Mouse (Mus musculus) heart, embryonic 13.5 days (tissue): Measurements from ENCODE around the gene Thrb. TPM values are rescaled to one million over a fixed set of nuclear protein-coding genes. Genes with fewer than 3 reads are reported as not detected.

ENCODE experiments used
- ATAC-seq: fragments of 200-750 bp; cut with Nextera tagmentation; 2 replicates; pipeline ENCODE4 v1.8.0; 2017; ENCODE audit warnings: moderate TSS enrichment; ENCODE audit not compliant: insufficient number of reproducible peaks, low FRiP score, low TSS enrichment; ENCODE audit errors: extremely low read depth
- H3K27ac ChIP-seq: fragments of 300-500 bp; sonication (generic); replicated peaks from 2 replicates; pipeline ENCODE4 v1.5.1; 2015; ENCODE audit warnings: moderate library complexity, mild to moderate bottlenecking, inconsistent platforms
- H3K27me3 ChIP-seq: fragments of 300-500 bp; sonication (generic); replicated peaks from 2 replicates; pipeline ENCODE4 v1.6.1; 2015; ENCODE audit warnings: mild to moderate bottlenecking, inconsistent platforms
- H3K36me3 ChIP-seq: fragments of 300-500 bp; sonication (generic); 2 replicates; pipeline ENCODE4 v1.6.1; 2015; ENCODE audit warnings: mild to moderate bottlenecking, inconsistent platforms
- H3K4me1 ChIP-seq: fragments of 300-500 bp; sonication (generic); 2 replicates; pipeline ENCODE4 v1.6.1; 2015; ENCODE audit warnings: inconsistent platforms
- H3K4me2 ChIP-seq: fragments of 300-500 bp; sonication (generic); 2 replicates; pipeline ENCODE4 v1.6.1; 2015; ENCODE audit warnings: inconsistent platforms, mild to moderate bottlenecking, moderate library complexity
- H3K4me3 ChIP-seq: fragments of 300-500 bp; sonication (generic); 2 replicates; pipeline ENCODE4 v1.5.1; 2015; ENCODE audit warnings: moderate library complexity, mild to moderate bottlenecking, inconsistent platforms
- H3K9ac ChIP-seq: fragments of 300-500 bp; sonication (generic); 2 replicates; pipeline ENCODE4 v1.6.1; 2015; ENCODE audit warnings: inconsistent platforms, mild to moderate bottlenecking, moderate library complexity
- H3K9me3 ChIP-seq: fragments of 300-500 bp; sonication (generic); 2 replicates; pipeline ENCODE4 v1.6.1; 2016; ENCODE audit warnings: inconsistent platforms
- WGBS: fragments of 180-500 bp; shearing (Covaris S2); methylation state at CpG from one replicate; pipeline ENCODE4 v1.1.7; 2015; ENCODE audit warnings: mixed read lengths; 5-methylcytosine and 5-hydroxymethylcytosine counted together
- polyA plus RNA-seq: library from polyadenylated mRNA; unstranded; fragments of >200 nt; fragmentation: Nextera tagmentation; extraction: Ambion mirVana; gene quantifications from 2 replicates; pipeline ENCODE4 v1.2.1, GENCODE M21; 2015

The Thrb gene
- polyA plus RNA-seq, 1 experiment from 2014 or later: 1.1 TPM

- Histone ChIP-seq H3K4me3 (no peak overlapping the region), H3K9ac (no peak overlapping the region), H3K36me3 (no peaks in the 10 kb centered on the region), H3K27ac (no peak overlapping the region), H3K4me1 (no peaks in the 10 kb centered on the region), H3K27me3 (no peaks in the 10 kb centered on the region), H3K9me3 (no peaks in the 10 kb centered on the region), H3K4me2 (no peak overlapping the region)
- no peak for ATAC-seq
- WGBS: 70% methylated on average over 2 of the region's 2 CpGs
Measured at GRCm38 (mm10) chr14:17719494-17719893, 59.4 kb downstream of the Thrb start.

DNA sequence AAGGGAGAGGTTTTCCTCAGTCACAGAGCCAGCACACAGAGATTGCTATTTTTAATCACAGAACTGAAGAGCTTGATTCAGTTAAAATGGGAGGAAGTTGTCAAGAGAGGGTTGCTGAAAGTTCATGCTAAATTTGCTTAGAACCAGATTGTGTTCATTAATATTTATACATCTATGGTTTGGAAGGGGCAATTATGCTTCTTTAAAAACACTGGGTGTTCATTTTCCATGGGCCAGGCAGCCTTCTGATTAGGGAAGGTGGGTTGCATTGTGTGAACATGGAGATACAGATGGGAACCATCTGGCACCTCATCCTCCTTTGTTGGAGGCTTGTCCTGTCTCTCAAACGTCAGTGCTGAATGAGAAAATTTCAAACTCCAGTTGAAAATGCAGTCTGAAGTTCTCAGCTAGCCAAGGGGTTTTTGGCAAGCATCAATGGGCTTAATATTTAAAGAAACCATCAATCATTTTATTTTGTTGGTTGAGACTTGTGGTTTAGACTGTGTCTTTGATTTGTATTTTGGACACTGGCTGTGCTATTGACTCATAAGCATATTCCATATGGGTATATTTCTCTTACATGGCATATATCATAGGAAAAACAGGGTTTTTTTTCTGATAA lies 62.9 kb downstream of the Thrb start:
- WGBS: 29% methylated on average over 1 of the region's 1 CpGs
- Histone ChIP-seq H3K36me3 (no peaks in the 10 kb centered on the region), H3K4me3 (no peak overlapping the region), H3K9ac (no peak overlapping the region), H3K27me3 (no peaks in the 10 kb centered on the region), H3K4me2 (no peak overlapping the region), H3K9me3 (no peaks in the 10 kb centered on the region), H3K27ac (no peak overlapping the region), H3K4me1 (no peaks in the 10 kb centered on the region)
- no peak for ATAC-seq

DNA sequence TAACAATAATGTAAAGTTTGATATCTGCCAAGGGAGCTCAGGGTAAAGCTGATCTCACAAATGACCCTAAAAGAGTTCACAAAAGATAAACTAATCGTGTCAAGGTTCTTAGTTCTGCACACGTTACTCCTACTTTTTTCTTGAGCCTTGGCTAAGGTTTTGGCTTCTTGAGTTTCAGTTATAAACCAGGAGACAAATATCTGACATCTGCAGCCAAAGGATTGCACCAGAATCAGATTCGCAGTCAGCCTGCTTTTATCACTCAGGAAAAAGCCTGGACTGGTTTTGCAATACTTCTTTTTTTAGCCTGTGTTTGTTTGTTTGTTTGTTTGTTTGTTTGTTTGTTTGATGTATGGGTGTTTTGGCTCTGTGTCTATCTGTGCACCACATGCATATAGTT lies 64.5 kb downstream of the Thrb start:
- H3K4me2 ChIP-seq: no peak overlapping the region
- H3K27ac ChIP-seq: no peak overlapping the region
- ATAC-seq: no peak
- no peak overlapping the region for H3K9ac ChIP-seq
- 70% methylated on average over 3 of the region's 3 CpGs for WGBS
- no peaks in the 10 kb centered on the region for H3K9me3 ChIP-seq
- H3K4me3 ChIP-seq: no peak overlapping the region
- H3K36me3 ChIP-seq: no peaks in the 10 kb centered on the region
- H3K27me3 ChIP-seq: no peaks in the 10 kb centered on the region
- no peaks in the 10 kb centered on the region for H3K4me1 ChIP-seq

- Histone ChIP-seq H3K27me3 (no peaks in the 10 kb centered on the region), H3K27ac (no peak overlapping the region), H3K36me3 (no peaks in the 10 kb centered on the region), H3K9ac (no peak overlapping the region), H3K4me3 (no peak overlapping the region), H3K4me2 (no peak overlapping the region), H3K9me3 (no peaks in the 10 kb centered on the region), H3K4me1 (no peaks in the 10 kb centered on the region)
- no peak for ATAC-seq
- 54% methylated on average over 1 of the region's 1 CpGs for WGBS
Measured at GRCm38 (mm10) chr14:17726906-17727305, 66.8 kb downstream of the Thrb start.

GRCm38 (mm10) chr14:17727878-17728277 lies 67.8 kb downstream of the Thrb start:
- no peak for ATAC-seq
- H3K4me1 ChIP-seq: no peaks in the 10 kb centered on the region
- H3K9ac ChIP-seq: no peak overlapping the region
- no peaks in the 10 kb centered on the region for H3K9me3 ChIP-seq
- no peaks in the 10 kb centered on the region for H3K36me3 ChIP-seq
- H3K4me2 ChIP-seq: no peak overlapping the region
- WGBS: 70% methylated on average over 4 of the region's 4 CpGs
- no peak overlapping the region for H3K4me3 ChIP-seq
- H3K27ac ChIP-seq: no peak overlapping the region
- no peaks in the 10 kb centered on the region for H3K27me3 ChIP-seq

DNA sequence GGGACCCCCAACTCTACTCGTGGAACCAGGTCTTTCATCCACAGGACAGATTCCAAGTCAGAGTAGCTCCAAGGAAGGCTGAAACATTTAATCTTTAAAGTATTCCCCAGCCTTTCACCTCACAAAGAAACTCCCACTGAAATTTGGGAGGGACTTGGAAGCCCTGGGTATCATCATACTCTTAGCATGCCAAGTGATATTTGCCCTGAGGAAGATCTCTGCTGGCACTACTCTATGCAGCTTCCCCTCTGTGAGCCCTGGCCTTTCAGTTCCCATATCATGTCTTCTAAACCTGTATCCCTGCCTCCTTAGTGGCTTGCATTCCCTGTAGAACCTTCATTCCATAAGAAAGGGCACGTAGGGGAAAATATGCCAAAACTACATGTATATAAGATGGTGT lies 68.8 kb downstream of the Thrb start:
- Histone ChIP-seq H3K9ac (no peak overlapping the region), H3K27me3 (no peaks in the 10 kb centered on the region), H3K9me3 (no peaks in the 10 kb centered on the region), H3K4me3 (no peak overlapping the region), H3K4me2 (no peak overlapping the region), H3K4me1 (no peaks in the 10 kb centered on the region), H3K36me3 (no peaks in the 10 kb centered on the region), H3K27ac (no peak overlapping the region)
- no peak for ATAC-seq
- WGBS: 76% methylated on average over 2 of the region's 2 CpGs

DNA sequence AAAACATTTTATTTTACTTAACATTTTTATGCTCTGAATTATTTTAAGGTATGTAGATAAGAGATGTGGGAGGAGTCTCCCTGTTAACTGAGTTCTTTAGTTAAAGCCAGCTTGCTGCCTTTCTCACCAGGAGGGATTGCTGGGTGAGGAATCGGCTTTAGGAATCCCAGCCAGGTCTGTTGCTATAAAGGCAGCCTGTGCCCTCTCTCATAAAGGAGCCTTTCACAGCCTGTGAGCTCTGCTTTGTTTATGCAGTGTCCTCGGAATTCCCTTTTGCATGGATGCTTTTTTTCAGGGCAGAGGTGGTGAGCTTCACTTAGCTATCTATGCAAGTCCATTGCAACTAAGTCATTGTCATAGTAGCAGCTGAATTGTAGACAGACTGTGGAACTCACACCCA lies 71.0 kb downstream of the Thrb start:
- Histone ChIP-seq H3K4me2 (no peak overlapping the region), H3K27ac (no peak overlapping the region), H3K4me1 (no peaks in the 10 kb centered on the region), H3K4me3 (no peak overlapping the region), H3K9me3 (no peaks in the 10 kb centered on the region), H3K27me3 (no peaks in the 10 kb centered on the region), H3K9ac (no peak overlapping the region), H3K36me3 (no peaks in the 10 kb centered on the region)
- no peak for ATAC-seq
- 11% methylated on average over 2 of the region's 2 CpGs for WGBS

DNA sequence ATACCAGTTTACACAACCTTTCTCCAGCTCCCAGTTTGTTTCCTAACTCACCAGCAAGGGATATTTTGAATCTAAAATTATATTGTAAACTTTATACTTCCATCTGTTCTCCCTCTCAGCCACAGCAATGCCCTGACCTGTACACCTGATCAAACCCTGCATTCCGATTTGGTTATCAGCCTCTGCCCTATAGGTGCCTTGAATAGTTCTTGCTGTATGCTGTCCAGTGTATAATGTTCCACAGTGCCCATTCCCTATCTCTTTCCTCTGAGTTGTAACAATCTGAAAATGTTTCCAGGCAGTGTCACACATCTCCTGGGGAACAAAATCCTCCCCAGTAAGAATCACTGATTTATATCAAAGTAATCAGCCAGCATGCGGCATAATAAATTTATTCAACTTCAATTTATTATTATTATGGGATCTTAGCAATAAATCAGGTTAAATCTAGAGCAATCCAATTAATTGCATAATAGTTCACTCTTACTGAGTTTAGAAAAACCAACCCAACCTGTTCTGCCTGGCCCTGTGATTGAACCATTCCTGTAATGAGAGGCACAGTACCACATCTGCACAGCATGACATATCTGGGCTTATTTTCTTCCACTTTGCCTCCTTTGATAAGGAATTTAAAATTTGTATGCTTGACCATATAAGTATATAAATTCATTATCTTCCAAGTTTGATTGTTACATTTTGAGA lies 73.2 kb downstream of the Thrb start:
- Histone ChIP-seq H3K4me3 (no peak overlapping the region), H3K9me3 (no peaks in the 10 kb centered on the region), H3K36me3 (no peaks in the 10 kb centered on the region), H3K9ac (no peak overlapping the region), H3K4me2 (no peak overlapping the region), H3K27ac (no peak overlapping the region), H3K27me3 (no peaks in the 10 kb centered on the region), H3K4me1 (no peaks in the 10 kb centered on the region)
- WGBS: 73% methylated on average over 2 of the region's 2 CpGs
- no peak for ATAC-seq

GRCm38 (mm10) chr14:17733779-17734137 lies 73.7 kb downstream of the Thrb start:
- H3K4me2 ChIP-seq: no peak overlapping the region
- no peak for ATAC-seq
- H3K9ac ChIP-seq: no peak overlapping the region
- 61% methylated on average over 2 of the region's 2 CpGs for WGBS
- H3K4me3 ChIP-seq: no peak overlapping the region
- no peak overlapping the region for H3K27ac ChIP-seq
- H3K4me1 ChIP-seq: no peaks in the 10 kb centered on the region
- no peaks in the 10 kb centered on the region for H3K27me3 ChIP-seq
- no peaks in the 10 kb centered on the region for H3K36me3 ChIP-seq
- H3K9me3 ChIP-seq: no peaks in the 10 kb centered on the region

DNA sequence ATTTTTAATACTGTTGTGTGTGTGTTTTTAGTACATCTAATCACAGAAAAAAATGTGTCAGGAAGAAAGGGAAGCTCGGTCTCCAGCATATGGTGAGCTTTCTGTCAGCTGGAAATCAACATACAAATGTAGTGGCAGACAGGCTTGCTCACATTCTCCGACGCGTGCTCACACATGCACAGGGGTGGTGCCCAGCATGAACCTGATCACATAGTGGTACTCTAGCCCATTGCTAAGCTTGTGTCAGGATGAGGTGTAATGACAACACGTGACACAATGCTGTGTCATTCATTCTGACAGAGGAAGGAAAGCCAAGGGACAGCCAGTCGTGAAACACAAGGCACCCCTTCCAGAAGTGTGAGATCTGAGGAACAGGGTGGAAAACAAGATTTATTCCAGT lies 75.4 kb downstream of the Thrb start:
- no peaks in the 10 kb centered on the region for H3K4me1 ChIP-seq
- 71% methylated on average over 6 of the region's 6 CpGs for WGBS

GRCm38 (mm10) chr14:17740903-17741302 lies 80.8 kb downstream of the Thrb start:
- Histone ChIP-seq H3K27me3 (no peaks in the 10 kb centered on the region), H3K9ac (no peak overlapping the region), H3K36me3 (no peaks in the 10 kb centered on the region), H3K4me1 (no peaks in the 10 kb centered on the region), H3K4me3 (no peak overlapping the region), H3K9me3 (no peaks in the 10 kb centered on the region), H3K27ac (no peak overlapping the region), H3K4me2 (no peak overlapping the region)
- 37% methylated on average over 3 of the region's 3 CpGs for WGBS
- ATAC-seq: no peak

More for the DNA sequence above, 75.4 kb downstream of the Thrb start:
- Histone ChIP-seq H3K9me3 (no peaks in the 10 kb centered on the region), H3K4me2 (no peak overlapping the region), H3K27me3 (no peaks in the 10 kb centered on the region), H3K27ac (no peak overlapping the region), H3K4me3 (no peak overlapping the region), H3K9ac (no peak overlapping the region), H3K36me3 (no peaks in the 10 kb centered on the region)
- ATAC-seq: no peak

DNA sequence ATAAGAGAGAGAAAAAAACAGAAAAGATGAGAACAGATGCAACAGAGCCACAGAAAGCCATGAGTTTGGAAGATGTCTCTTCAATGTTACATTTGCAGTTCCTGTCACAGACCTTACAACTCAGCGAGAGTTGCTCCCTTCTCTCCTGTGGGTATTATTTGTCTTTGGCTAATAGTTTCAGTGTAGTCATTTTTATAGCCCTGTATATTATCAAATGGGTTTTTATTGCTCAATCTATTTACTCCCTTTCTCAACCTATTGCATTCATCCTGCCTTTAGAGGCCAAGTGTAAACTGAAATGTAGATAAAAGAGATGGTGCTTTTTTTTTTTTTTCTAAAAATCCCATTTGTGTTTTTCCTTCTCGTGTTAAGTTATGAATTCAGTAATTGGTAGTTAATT lies 82.2 kb downstream of the Thrb start:
- H3K4me3 ChIP-seq: no peak overlapping the region
- H3K36me3 ChIP-seq: no peaks in the 10 kb centered on the region
- no peak overlapping the region for H3K27ac ChIP-seq
- no peak overlapping the region for H3K4me2 ChIP-seq
- H3K4me1 ChIP-seq: no peaks in the 10 kb centered on the region
- H3K9ac ChIP-seq: no peak overlapping the region
- 71% methylated on average over 2 of the region's 2 CpGs for WGBS
- no peak for ATAC-seq
- H3K27me3 ChIP-seq: no peaks in the 10 kb centered on the region
- no peaks in the 10 kb centered on the region for H3K9me3 ChIP-seq
